Mouse (Mus musculus) effector memory CD4-positive, alpha-beta T cell, adult 7 months (primary cell): ENCODE measurements around the gene Rin3. TPM values are rescaled to one million over a fixed set of nuclear protein-coding genes. Genes with fewer than 3 reads are reported as not detected.

Experiments
- polyA plus RNA-seq: library from polyadenylated mRNA; unstranded; fragments of 100-300 nt; shearing (Covaris generic); gene quantifications from one replicate; pipeline ENCODE4 v1.2.1, GENCODE M21; 2017

Rin3 gene
- 51.5 TPM for polyA plus RNA-seq

DNA sequence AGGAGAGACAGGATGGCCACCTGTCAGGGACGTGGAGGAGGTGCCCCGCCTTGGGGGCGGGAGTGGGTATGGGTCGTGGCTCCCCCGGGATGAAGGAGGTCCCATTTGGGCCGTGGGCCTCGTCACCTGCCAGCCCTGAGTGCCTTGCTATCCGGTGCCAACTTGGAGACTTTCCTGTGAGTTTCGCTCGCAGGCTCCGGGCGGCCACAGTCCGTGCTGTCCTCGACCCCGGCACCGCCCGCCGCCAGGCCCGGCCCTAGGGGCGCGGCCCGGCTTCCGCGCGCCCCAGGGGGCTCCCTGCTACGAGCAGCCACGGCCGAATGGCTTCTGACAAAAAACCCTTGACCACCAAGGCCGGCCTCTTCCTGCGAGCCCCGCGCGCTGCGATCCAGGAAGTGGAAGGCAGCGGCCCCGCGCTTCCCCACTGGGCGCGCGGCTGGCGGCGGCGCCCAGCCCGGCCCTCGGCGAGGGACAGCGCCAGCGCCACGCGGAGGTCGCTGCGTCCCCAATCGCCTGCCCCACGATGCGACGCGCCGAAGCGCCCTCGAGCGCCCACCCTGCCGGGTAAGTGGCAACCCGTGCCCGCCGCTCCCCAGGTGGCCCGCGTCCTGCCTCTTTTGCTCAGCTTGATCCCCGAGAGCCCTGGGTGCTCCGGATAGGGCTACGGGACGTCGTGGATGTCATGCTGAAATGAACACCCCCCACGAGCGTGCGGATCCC is at the start of gene Rin3:
TSS of gene Rin3 (plus strand) at position 286 of the 720 bp plus-strand sequence.

GRCm38 (mm10) chr12:102439632-102440023 is 156.8 kb downstream of the Rin3 start, which contains the start of gene Lgmn:
TSS of gene Lgmn (minus strand) at chr12:102439813.

Other genes starting within 250 kb of the Rin3 start
- 0.22 TPM for gene Slc24a4, start 154.3 kb upstream of the Rin3 start, polyA plus RNA-seq
- 0.21 TPM for gene Lgmn, start 156.8 kb downstream of the Rin3 start, polyA plus RNA-seq
- 41.5 TPM for gene Golga5, start 186.1 kb downstream of the Rin3 start, polyA plus RNA-seq